Comparison of ENCODE assay signal across 8 mouse cellular contexts in genomic region chr11:81634360-81635350, GRCm38 (mm10).
DNase-seq lines count a peak whose midpoint lies in the region; ATAC-seq lines count a peak whose summit lies in the region.

No protein-coding gene starts in this region.

- H3K27me3 ChIP-seq in forebrain, embryonic 13.5 days = no peaks in the 10 kb centered on the region
- H3K27me3 ChIP-seq in midbrain, embryonic 10.5 days (ENCODE audit: low read depth, poor library complexity, severe bottlenecking) = no peaks in the 10 kb centered on the region
- H3K27me3 ChIP-seq in splenic B cell, adult 2 months (ENCODE audit: control insufficient read depth, insufficient read depth, low read length, poor library complexity, severe bottlenecking) = no peaks in the 10 kb centered on the region

- 0 out of 2 replicates have a peak overlapping the region, but pooled peaks have one; percentile 34 for H3K9ac ChIP-seq in forebrain, embryonic 13.5 days

- H3K4me2 ChIP-seq in forebrain, embryonic 13.5 days = peak overlapping the region; percentile 47

- no peak overlapping the region for H3K27ac ChIP-seq in forebrain, embryonic 13.5 days
- no peak overlapping the region; the same call in 1 of the 2 replicates for H3K27ac ChIP-seq in midbrain, embryonic 10.5 days (replicated peaks)

- peak; percentile 54 for DNase-seq in CD4-positive, CD25-positive, alpha-beta regulatory T cell, adult 2 months (ENCODE audit: low read depth, low spot score)
- DNase-seq in A20 (ENCODE audit: low read depth, low spot score) = peak; percentile 51
- DNase-seq in c-Kit-positive CD71-positive TER-119-positive erythroid progenitor cells, embryonic 14.5 days (ENCODE audit: low spot score) = peak; percentile 21
- peak; percentile 43 to 60 for DNase-seq in kidney, postnatal 25 days
- DNase-seq in midbrain, embryonic 10.5 days (ENCODE audit: low spot score) = peak; percentile 51
- peak; percentile 58 for DNase-seq in splenic B cell, adult 2 months (ENCODE audit: low read depth, low spot score)

- no peaks in the 10 kb centered on the region for H3K36me3 ChIP-seq in forebrain, embryonic 13.5 days (ENCODE audit: poor library complexity, severe bottlenecking)
- H3K36me3 ChIP-seq in midbrain, embryonic 10.5 days = no peaks in the 10 kb centered on the region
- H3K36me3 ChIP-seq in splenic B cell, adult 2 months (ENCODE audit: control insufficient read depth, insufficient read depth, low read length, poor library complexity, severe bottlenecking) = no peaks in the 10 kb centered on the region

- H3K4me1 ChIP-seq in forebrain, embryonic 13.5 days = peaks cover 6% of the 10 kb centered on the region; the same call in 1 of the 2 replicates
- H3K4me1 ChIP-seq in midbrain, embryonic 10.5 days = no peaks in the 10 kb centered on the region

- no peaks in the 10 kb centered on the region for H3K9me3 ChIP-seq in forebrain, embryonic 13.5 days (replicated peaks)
- H3K9me3 ChIP-seq in midbrain, embryonic 10.5 days (replicated peaks) = no peaks in the 10 kb centered on the region

- ATAC-seq in CD4-positive, CD25-positive, alpha-beta regulatory T cell, adult 4 months = no peak
- ATAC-seq in forebrain, embryonic 13.5 days = 0 out of 2 replicates have a peak, but pooled peaks have one; percentile 38

- H3K4me3 ChIP-seq in forebrain, embryonic 13.5 days = peak overlapping the region; percentile 23
- H3K4me3 ChIP-seq in midbrain, embryonic 10.5 days = no peak overlapping the region

- WGBS in forebrain, embryonic 13.5 days = 46% methylated on average over 25 of the region's 25 CpGs
- 59% methylated on average over 25 of the region's 25 CpGs for WGBS in midbrain, embryonic 10.5 days
